Mouse (Mus musculus) bone marrow macrophage, adult 2 months (primary cell): ENCODE results near the gene Dnmt3b.

ENCODE experiments used
- CTCF ChIP-seq: IDR thresholded peaks from 2 replicates; pipeline ENCODE4 v1.5.1; 2012; ENCODE audit warnings: low read depth, mild to moderate bottlenecking, low read length, moderate library complexity
- POLR2A ChIP-seq: IDR thresholded peaks from 2 replicates; pipeline ENCODE4 v1.6.1; 2012; ENCODE audit warnings: mild to moderate bottlenecking, low read depth, low read length, borderline replicate concordance

DNA sequence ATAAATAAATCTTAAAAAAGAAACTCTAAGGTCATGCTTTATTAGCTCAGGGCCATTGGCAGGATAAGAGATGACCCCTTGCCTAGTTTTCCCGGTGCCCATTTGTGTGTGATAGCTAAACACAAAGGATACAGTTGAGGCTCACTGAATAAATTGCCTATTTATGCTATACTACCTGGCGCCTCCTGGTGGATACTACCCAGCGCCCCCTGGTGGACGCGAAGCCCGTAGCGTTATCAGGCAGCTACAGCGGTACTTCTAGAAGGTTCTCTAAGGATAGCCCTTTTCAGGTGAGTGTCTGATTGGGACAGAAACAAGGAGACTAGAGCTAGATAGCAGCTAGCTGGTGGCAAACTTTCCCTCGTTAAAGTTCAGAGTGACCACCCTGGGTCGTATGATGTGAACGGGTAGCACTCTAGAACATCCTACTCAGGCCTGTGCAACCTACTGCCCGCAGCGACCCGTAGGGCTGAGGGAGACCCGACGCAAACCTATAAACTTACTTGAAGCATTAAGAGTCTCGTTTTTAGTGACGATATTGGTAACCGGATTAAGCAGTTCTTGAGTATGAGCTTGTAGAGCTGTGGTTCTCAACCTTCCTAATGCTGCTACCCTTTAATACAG is 45.3 kb downstream of the Dnmt3b start:
- peak; percentile 99 for TF ChIP-seq CTCF
- no peak for TF ChIP-seq POLR2A
